Mouse (Mus musculus) CD4-positive, CD25-positive, alpha-beta regulatory T cell, adult 9 weeks (primary cell): ENCODE measurements around the gene Hcrtr1. TPM values are rescaled to one million over a fixed set of nuclear protein-coding genes. Genes with fewer than 3 reads are reported as not detected.

Experiments
- polyA plus RNA-seq: library from polyadenylated mRNA; unstranded; fragments of 100-300 nt; shearing (Covaris generic); gene quantifications from one replicate; pipeline ENCODE4 v1.2.1, GENCODE M21; 2017

The Hcrtr1 gene
- polyA plus RNA-seq = not detected

GRCm38 (mm10) chr4:130139214-130139492, at the start of gene Hcrtr1:
Hcrtr1 (minus strand) TSS chr4:130139359.

DNA sequence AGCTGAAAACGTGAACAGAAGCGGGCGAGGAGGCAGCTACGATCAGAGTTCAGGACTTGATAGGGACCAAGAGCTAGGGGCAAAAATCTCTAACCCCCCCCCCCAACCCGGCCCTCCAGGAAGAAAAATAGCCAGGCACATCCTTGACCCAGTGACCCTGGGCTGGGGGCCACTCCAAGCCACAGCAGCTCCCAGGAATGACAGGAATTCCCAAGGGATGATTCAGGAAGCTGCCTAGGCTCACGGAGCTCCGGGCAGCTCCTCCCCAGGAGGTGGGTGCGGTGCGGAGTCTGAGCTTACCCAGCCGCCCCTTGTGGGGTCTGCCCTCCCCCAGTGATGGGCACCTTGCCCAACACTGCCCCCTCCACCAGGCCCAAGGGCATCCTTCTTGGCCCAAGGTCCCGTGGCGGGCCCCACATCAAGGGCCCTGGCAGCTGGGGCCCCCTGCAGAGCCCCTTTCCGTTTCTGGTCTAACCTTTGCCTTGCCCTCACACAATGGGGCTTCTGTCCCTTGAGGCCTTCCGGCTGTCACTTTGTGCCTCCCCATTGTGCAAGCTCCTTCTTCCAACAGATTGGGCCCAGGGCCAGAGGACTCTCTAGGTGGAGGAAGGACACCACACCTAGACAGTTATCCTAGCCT, 36.0 kb upstream of the Hcrtr1 start, which contains the start of gene Tinagl1:
Tinagl1 (minus strand) TSS at position 51 of the 640 bp plus-strand sequence.

GRCm38 (mm10) chr4:130102111-130102651, 37.0 kb downstream of the Hcrtr1 start, which contains the start of gene Pef1:
Pef1 (plus strand) TSS chr4:130102558.

Other genes starting within 250 kb of the Hcrtr1 start
- gene Spocd1, start 210.1 kb downstream of the Hcrtr1 start, polyA plus RNA-seq = not detected
- not detected for gene Adgrb2, start 154.5 kb downstream of the Hcrtr1 start, polyA plus RNA-seq
- gene Col16a1, start 91.5 kb downstream of the Hcrtr1 start, polyA plus RNA-seq = 2.3 TPM
- gene Pef1, start 36.8 kb downstream of the Hcrtr1 start, polyA plus RNA-seq = 70.6 TPM
- gene Tinagl1, start 35.8 kb upstream of the Hcrtr1 start, polyA plus RNA-seq = not detected
- not detected for gene Gm853, start 83.0 kb upstream of the Hcrtr1 start, polyA plus RNA-seq
- gene Serinc2, start 139.8 kb upstream of the Hcrtr1 start, polyA plus RNA-seq = not detected
- not detected for gene Fabp3, start 169.2 kb upstream of the Hcrtr1 start, polyA plus RNA-seq
- not detected for gene Gm10570, start 169.3 kb upstream of the Hcrtr1 start, polyA plus RNA-seq
- gene Zcchc17, start 220.6 kb upstream of the Hcrtr1 start, polyA plus RNA-seq = 76.7 TPM
- 121 TPM for gene Snrnp40, start 220.8 kb upstream of the Hcrtr1 start, polyA plus RNA-seq